Mouse (Mus musculus): ENCODE results near the gene Crocc2.

GRCm38 (mm10) chr1:93267207-93267606 lies 98.7 kb downstream of the Crocc2 start:
- TF ChIP-seq CTCF (IDR thresholded peaks at IDR 0.05; ENCODE audit: control insufficient read depth, insufficient read depth, insufficient replicate concordance, low read depth, low read length) (no peak), POLR2A (IDR thresholded peaks at IDR 0.05; ENCODE audit: control insufficient read depth, low read depth, low read length) (no peak)
